Mouse (Mus musculus): ENCODE results near the gene 6820408C15Rik. TPM values are rescaled to one million over a fixed set of nuclear protein-coding genes. Genes with fewer than 3 reads are reported as not detected.

6820408C15Rik gene
- polyA plus RNA-seq (2012; ENCODE audit: insufficient read depth, insufficient read length, missing spikeins): not detected in 2 replicates

- Histone ChIP-seq H3K4me1 (ENCODE audit: control insufficient read depth, insufficient read depth, low read length) (0 out of 2 replicates have a peak, but pooled peaks cover 2% of the 10 kb centered on the region), H3K4me3 (ENCODE audit: insufficient read depth, low read length) (peak within 1 kb of the TSS; percentile 63), H3K27ac (ENCODE audit: insufficient read depth, low read depth, low read length) (no peak within 1 kb of the TSS)
- TF ChIP-seq CTCF (IDR thresholded peaks at IDR 0.05; ENCODE audit: low read depth, low read length) (no peak), POLR2A (IDR thresholded peaks at IDR 0.05; ENCODE audit: borderline replicate concordance, low read depth, low read length) (no peak)
These were observed at the start of gene 6820408C15Rik for GRCm38 (mm10) chr2:152415287-152415686. TSS of gene 6820408C15Rik (plus strand) at chr2:152415587.

GRCm38 (mm10) chr2:152367917-152368316 lies 47.5 kb upstream of the 6820408C15Rik start:
- Histone ChIP-seq H3K27ac (ENCODE audit: insufficient read depth, low read depth, low read length) (no peak overlapping the region), H3K4me3 (ENCODE audit: insufficient read depth, low read length) (no peak overlapping the region), H3K4me1 (ENCODE audit: control insufficient read depth, insufficient read depth, low read length) (peaks cover 4% of the 10 kb centered on the region; the same call in 1 of the 2 replicates)
- no peak for TF ChIP-seq POLR2A (IDR thresholded peaks at IDR 0.05; ENCODE audit: borderline replicate concordance, low read depth, low read length)
- no peak for TF ChIP-seq CTCF (IDR thresholded peaks at IDR 0.05; ENCODE audit: low read depth, low read length)

GRCm38 (mm10) chr2:152368532-152369140 lies 46.8 kb upstream of the 6820408C15Rik start:
- Histone ChIP-seq H3K27ac (ENCODE audit: insufficient read depth, low read depth, low read length) (no peak overlapping the region), H3K4me3 (ENCODE audit: insufficient read depth, low read length) (no peak overlapping the region), H3K4me1 (ENCODE audit: control insufficient read depth, insufficient read depth, low read length) (peaks cover 2% of the 10 kb centered on the region; the same call in 1 of the 2 replicates)
- TF ChIP-seq POLR2A (IDR thresholded peaks at IDR 0.05; ENCODE audit: borderline replicate concordance, low read depth, low read length): no peak
- TF ChIP-seq CTCF (IDR thresholded peaks at IDR 0.05; ENCODE audit: low read depth, low read length): peak; percentile 93

GRCm38 (mm10) chr2:152372104-152372503 lies 43.3 kb upstream of the 6820408C15Rik start:
- no peak overlapping the region for H3K4me3 ChIP-seq (ENCODE audit: insufficient read depth, low read length)
- no peaks in the 10 kb centered on the region for H3K4me1 ChIP-seq (ENCODE audit: control insufficient read depth, insufficient read depth, low read length)
- TF ChIP-seq POLR2A (IDR thresholded peaks at IDR 0.05; ENCODE audit: borderline replicate concordance, low read depth, low read length) (no peak), CTCF (IDR thresholded peaks at IDR 0.05; ENCODE audit: low read depth, low read length) (no peak)
- H3K27ac ChIP-seq (ENCODE audit: insufficient read depth, low read depth, low read length): no peak overlapping the region

- Histone ChIP-seq H3K4me1 (ENCODE audit: control insufficient read depth, insufficient read depth, low read length) (no peaks in the 10 kb centered on the region), H3K27ac (ENCODE audit: insufficient read depth, low read depth, low read length) (no peak overlapping the region), H3K4me3 (ENCODE audit: insufficient read depth, low read length) (no peak overlapping the region)
- TF ChIP-seq CTCF (IDR thresholded peaks at IDR 0.05; ENCODE audit: low read depth, low read length): no peak
- no peak for TF ChIP-seq POLR2A (IDR thresholded peaks at IDR 0.05; ENCODE audit: borderline replicate concordance, low read depth, low read length)
These were observed 42.7 kb upstream of the 6820408C15Rik start for GRCm38 (mm10) chr2:152372661-152373060.

- H3K4me1 ChIP-seq (ENCODE audit: control insufficient read depth, insufficient read depth, low read length): no peaks in the 10 kb centered on the region
- TF ChIP-seq CTCF (IDR thresholded peaks at IDR 0.05; ENCODE audit: low read depth, low read length): no peak
- TF ChIP-seq POLR2A (IDR thresholded peaks at IDR 0.05; ENCODE audit: borderline replicate concordance, low read depth, low read length): no peak
- no peak overlapping the region for H3K27ac ChIP-seq (ENCODE audit: insufficient read depth, low read depth, low read length)
- H3K4me3 ChIP-seq (ENCODE audit: insufficient read depth, low read length): no peak overlapping the region
These were observed 41.8 kb upstream of the 6820408C15Rik start for GRCm38 (mm10) chr2:152373547-152373946.

- no peak for TF ChIP-seq CTCF (IDR thresholded peaks at IDR 0.05; ENCODE audit: low read depth, low read length)
- TF ChIP-seq POLR2A (IDR thresholded peaks at IDR 0.05; ENCODE audit: borderline replicate concordance, low read depth, low read length): no peak
- no peak overlapping the region for H3K4me3 ChIP-seq (ENCODE audit: insufficient read depth, low read length)
- H3K4me1 ChIP-seq (ENCODE audit: control insufficient read depth, insufficient read depth, low read length): no peaks in the 10 kb centered on the region
- no peak overlapping the region for H3K27ac ChIP-seq (ENCODE audit: insufficient read depth, low read depth, low read length)
These were observed 39.6 kb upstream of the 6820408C15Rik start for GRCm38 (mm10) chr2:152375652-152376344.

GRCm38 (mm10) chr2:152376345-152376741 lies 39.0 kb upstream of the 6820408C15Rik start, which contains the start of gene Nrsn2:
TSS of gene Nrsn2 (minus strand) at chr2:152376638.
- Histone ChIP-seq H3K27ac (ENCODE audit: insufficient read depth, low read depth, low read length) (no peak within 1 kb of the TSS), H3K4me1 (ENCODE audit: control insufficient read depth, insufficient read depth, low read length) (no peaks in the 10 kb centered on the region), H3K4me3 (ENCODE audit: insufficient read depth, low read length) (no peak within 1 kb of the TSS)
- TF ChIP-seq POLR2A (IDR thresholded peaks at IDR 0.05; ENCODE audit: borderline replicate concordance, low read depth, low read length) (no peak), CTCF (IDR thresholded peaks at IDR 0.05; ENCODE audit: low read depth, low read length) (no peak)

- H3K4me1 ChIP-seq (ENCODE audit: control insufficient read depth, insufficient read depth, low read length): no peaks in the 10 kb centered on the region
- H3K27ac ChIP-seq (ENCODE audit: insufficient read depth, low read depth, low read length): no peak overlapping the region
- TF ChIP-seq POLR2A (IDR thresholded peaks at IDR 0.05; ENCODE audit: borderline replicate concordance, low read depth, low read length): no peak
- TF ChIP-seq CTCF (IDR thresholded peaks at IDR 0.05; ENCODE audit: low read depth, low read length): no peak
- no peak overlapping the region for H3K4me3 ChIP-seq (ENCODE audit: insufficient read depth, low read length)
These were observed 31.2 kb upstream of the 6820408C15Rik start for GRCm38 (mm10) chr2:152384191-152384590.

GRCm38 (mm10) chr2:152392786-152393185 lies 22.6 kb upstream of the 6820408C15Rik start:
- TF ChIP-seq CTCF (IDR thresholded peaks at IDR 0.05; ENCODE audit: low read depth, low read length) (no peak), POLR2A (IDR thresholded peaks at IDR 0.05; ENCODE audit: borderline replicate concordance, low read depth, low read length) (no peak)
- H3K4me1 ChIP-seq (ENCODE audit: control insufficient read depth, insufficient read depth, low read length): 0 out of 2 replicates have a peak, but pooled peaks cover 2% of the 10 kb centered on the region

More at GRCm38 (mm10) chr2:152392786-152393185, 22.6 kb upstream of the 6820408C15Rik start:
- Histone ChIP-seq H3K27ac (ENCODE audit: insufficient read depth, low read depth, low read length) (no peak overlapping the region), H3K4me3 (ENCODE audit: insufficient read depth, low read length) (no peak overlapping the region)
